8 mouse cellular contexts compared by ENCODE assay signal in genomic region chr13:117958496-117959421, GRCm38 (mm10).
DNase-seq lines count a peak whose midpoint lies in the region; ATAC-seq and TF ChIP-seq lines count a peak whose summit lies in the region.

No protein-coding gene starts in this region.

- no peak overlapping the region for H3K27ac ChIP-seq in hindbrain, postnatal 0 days

- H3K4me3 ChIP-seq in hindbrain, postnatal 0 days (ENCODE audit: low read length) = no peak overlapping the region
- H3K4me3 ChIP-seq in lung, adult 2 months (replicated peaks; ENCODE audit: extremely low read depth, low read depth, low read length) = no peak overlapping the region

- no peaks in the 10 kb centered on the region for H3K36me3 ChIP-seq in hindbrain, postnatal 0 days (ENCODE audit: insufficient read depth, low read length)

- peak; percentile 64; the same call in 1 of the 2 replicates for ATAC-seq in hindbrain, postnatal 0 days

- WGBS in hindbrain, postnatal 0 days = 13% methylated on average over 18 of the region's 18 CpGs
- WGBS in lung, adult 2 months = 22% methylated on average over 18 of the region's 18 CpGs

- no peak for TF ChIP-seq CTCF in hindbrain, postnatal 0 days (IDR thresholded peaks at IDR 0.05; ENCODE audit: low read depth)
- TF ChIP-seq CTCF in lung, adult 2 months (IDR thresholded peaks at IDR 0.05; ENCODE audit: insufficient read depth, low read length) = no peak

- no peak for TF ChIP-seq POLR2A in lung, adult 2 months (IDR thresholded peaks at IDR 0.05; ENCODE audit: borderline replicate concordance, extremely low read depth, low read depth, low read length)

- H3K4me1 ChIP-seq in hindbrain, postnatal 0 days (ENCODE audit: insufficient read depth, low read length) = no peaks in the 10 kb centered on the region
- H3K4me1 ChIP-seq in lung, adult 2 months (ENCODE audit: control insufficient read depth, insufficient read depth, low read length) = no peaks in the 10 kb centered on the region

- DNase-seq in left cerebral cortex, postnatal 4 days = peak; percentile 37
- DNase-seq in left cerebral cortex, adult 8-10 months (ENCODE audit: low spot score in 2 of 2) = no peak
- peak; percentile 42 for DNase-seq in embryo, embryonic 10.5 days (ENCODE audit: low spot score)
- DNase-seq in hindbrain, postnatal 0 days (ENCODE audit: low spot score) = peak; percentile 5
- peak; percentile 37 for DNase-seq in retina, embryonic 14.5 days (ENCODE audit: low spot score)
- no peak for DNase-seq in frontal cortex, adult 2 months (ENCODE audit: extremely low spot score in 1 of 2, low spot score in 1 of 2)
- no peak for DNase-seq in lung, adult 2 months
- DNase-seq in c-Kit-positive CD71-positive TER-119-positive erythroid progenitor cells, embryonic 14.5 days (ENCODE audit: low spot score) = no peak

- intact Hi-C loops in left cerebral cortex, postnatal 4 days (cut with DNase I) = no loop called here

- no peak overlapping the region for H3K4me2 ChIP-seq in hindbrain, postnatal 0 days (ENCODE audit: low read depth, low read length)

- H3K9ac ChIP-seq in hindbrain, postnatal 0 days (replicated peaks; ENCODE audit: low read length) = no peak overlapping the region

- H3K9me3 ChIP-seq in hindbrain, postnatal 0 days (ENCODE audit: low read length) = no peaks in the 10 kb centered on the region

- no peaks in the 10 kb centered on the region for H3K27me3 ChIP-seq in hindbrain, postnatal 0 days (ENCODE audit: insufficient read depth, low read length)

Comparison
In these comparisons a context has a peak if more than half of its experiments do, and no peak if none do; other contexts are left out.
1. DNase-seq: peak in left cerebral cortex, postnatal 4 days (single experiment), embryo, embryonic 10.5 days (single experiment), hindbrain, postnatal 0 days (single experiment) and retina, embryonic 14.5 days (single experiment); none in left cerebral cortex, adult 8-10 months (0 of 2), frontal cortex, adult 2 months (0 of 2), lung, adult 2 months (single experiment) and c-Kit-positive CD71-positive TER-119-positive erythroid progenitor cells, embryonic 14.5 days (single experiment).